Mouse (Mus musculus) heart, postnatal 0 days (tissue): Measurements from ENCODE around the gene 4921530L21Rik.

Experiments
- CTCF ChIP-seq: IDR thresholded peaks from 2 replicates; pipeline ENCODE4 v1.5.1; 2016; ENCODE audit warnings: antibody characterized with exemption, control low read depth, low read depth
- EP300 ChIP-seq: IDR thresholded peaks from 2 replicates; pipeline ENCODE4 v1.6.1; 2016; ENCODE audit warnings: antibody characterized with exemption, low read depth

GRCm38 (mm10) chr14:95899458-95899857 is 18.4 kb downstream of the 4921530L21Rik start:
- no peak for TF ChIP-seq CTCF
- TF ChIP-seq EP300: no peak
